Mouse (Mus musculus): ENCODE results near the gene Rab13.
A peak's percentile ranks its signal among the peaks of the same experiment; 100 is the strongest.

Gene Rab13

DNA sequence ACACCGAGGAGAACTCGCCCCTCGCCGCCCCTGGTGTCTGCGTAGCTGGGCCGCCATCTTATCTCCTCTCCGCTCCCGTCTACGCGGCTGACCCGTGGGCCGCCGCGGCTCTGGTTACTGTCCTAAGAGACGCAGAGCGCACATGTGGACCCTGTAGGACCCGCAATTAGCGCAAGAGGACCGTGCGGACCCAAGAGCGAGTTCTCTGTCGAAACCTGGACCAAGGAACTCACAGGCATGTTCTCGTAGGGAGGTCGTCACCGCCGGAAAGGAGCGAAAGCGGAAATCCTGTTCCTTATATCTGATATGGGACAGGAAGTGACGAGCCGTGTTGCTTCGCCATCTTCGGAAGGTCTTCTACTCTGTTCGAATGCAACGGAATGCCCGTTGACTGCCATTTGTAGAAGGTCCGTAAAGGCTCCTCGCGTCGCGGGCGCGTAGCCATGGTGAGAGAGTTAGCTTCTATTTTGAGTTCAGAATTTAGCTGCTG, at the start of gene Rab13, which contains the start of gene Rps27:
Rab13 (plus strand) TSS at position 319 of the 490 bp plus-strand sequence.
Rps27 (minus strand) TSS at position 275 of the 490 bp plus-strand sequence.
- DNase-seq (ENCODE audit: low read depth, low spot score) = peak; percentile 97

- no peak for DNase-seq (ENCODE audit: low read depth, low spot score)
Measured at GRCm38 (mm10) chr3:90179566-90179965, 33.9 kb upstream of the Rab13 start.

GRCm38 (mm10) chr3:90183581-90183980, 29.9 kb upstream of the Rab13 start:
- DNase-seq (ENCODE audit: low read depth, low spot score) = no peak

DNA sequence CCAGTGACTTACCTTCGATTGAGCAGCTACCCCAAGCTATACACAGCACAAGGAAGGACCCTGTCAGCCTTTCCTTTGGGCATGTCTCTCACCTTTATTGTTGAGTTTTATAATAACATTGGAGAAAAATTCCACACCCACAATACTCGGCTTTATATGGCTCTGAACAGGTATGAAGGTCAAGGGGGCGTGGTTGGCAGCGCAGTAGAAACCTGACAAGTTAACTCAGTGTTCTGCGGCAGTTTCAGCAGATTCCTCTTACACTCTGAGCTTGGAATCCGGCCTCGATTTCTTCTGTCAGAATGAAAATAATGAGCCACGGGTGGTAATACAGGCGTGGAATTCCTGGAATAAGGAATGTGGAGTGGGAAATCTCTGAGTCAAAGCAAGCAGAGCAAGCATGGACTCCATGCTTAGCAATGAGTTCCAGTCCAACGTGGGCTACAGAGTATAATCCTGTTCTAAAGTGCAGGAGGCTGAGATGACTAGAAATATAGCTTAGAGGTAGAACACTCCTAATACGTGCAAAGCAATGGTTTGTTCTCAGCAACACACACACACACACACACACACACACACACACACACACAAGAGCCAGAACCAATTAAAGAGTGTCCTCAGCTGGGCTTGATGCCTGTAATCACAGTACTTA, 22.5 kb upstream of the Rab13 start:
- DNase-seq (ENCODE audit: low read depth, low spot score) = peak; percentile 40

DNA sequence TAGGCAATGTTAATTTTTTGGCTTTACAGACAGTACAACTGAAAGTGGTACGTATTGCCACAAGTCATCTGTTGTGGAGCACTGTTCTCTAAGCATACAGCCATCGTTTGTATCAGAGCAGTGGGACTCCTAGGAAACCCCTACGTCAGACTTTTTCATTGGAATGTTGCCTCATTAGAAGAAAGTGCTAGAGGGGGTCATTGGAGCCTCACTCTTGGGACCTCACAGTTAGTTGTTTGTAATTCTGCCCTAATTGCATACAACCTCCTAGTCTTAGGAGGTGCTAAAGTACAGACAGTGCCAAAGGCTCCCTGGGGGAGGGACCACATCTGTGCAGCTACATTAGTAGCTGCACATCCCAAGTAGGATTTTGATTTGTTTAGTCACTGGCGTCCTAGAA, 18.7 kb upstream of the Rab13 start:
- no peak for DNase-seq (ENCODE audit: low read depth, low spot score)

GRCm38 (mm10) chr3:90195644-90196043, 17.9 kb upstream of the Rab13 start:
- no peak for DNase-seq (ENCODE audit: low read depth, low spot score)

- no peak for DNase-seq (ENCODE audit: low read depth, low spot score)
Measured at GRCm38 (mm10) chr3:90197548-90197947, 15.9 kb upstream of the Rab13 start.

- DNase-seq (ENCODE audit: low read depth, low spot score) = no peak
Measured at GRCm38 (mm10) chr3:90202884-90203283, 10.6 kb upstream of the Rab13 start.

- no peak for DNase-seq (ENCODE audit: low read depth, low spot score)
Measured at GRCm38 (mm10) chr3:90203619-90204018, 9.9 kb upstream of the Rab13 start.

DNA sequence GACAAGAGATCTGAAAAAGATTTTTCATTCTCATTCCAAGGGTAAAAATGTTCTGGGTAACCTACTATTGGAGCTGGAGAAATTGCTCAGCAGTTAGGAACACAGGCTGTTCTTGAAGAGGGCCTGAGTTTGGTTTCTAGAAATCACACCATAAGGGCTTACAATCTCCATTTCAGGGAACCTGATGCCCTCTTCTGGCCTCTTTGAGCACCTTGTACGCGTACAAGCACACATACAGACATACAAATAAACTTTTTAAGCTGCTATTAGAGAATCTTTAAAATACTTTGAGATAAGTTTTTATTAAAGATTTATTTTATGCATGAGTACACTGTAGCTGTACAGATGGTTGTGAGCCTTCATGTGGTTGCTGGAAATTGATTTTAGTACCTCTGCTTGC, 8.9 kb upstream of the Rab13 start:
- DNase-seq (ENCODE audit: low read depth, low spot score) = no peak

DNA sequence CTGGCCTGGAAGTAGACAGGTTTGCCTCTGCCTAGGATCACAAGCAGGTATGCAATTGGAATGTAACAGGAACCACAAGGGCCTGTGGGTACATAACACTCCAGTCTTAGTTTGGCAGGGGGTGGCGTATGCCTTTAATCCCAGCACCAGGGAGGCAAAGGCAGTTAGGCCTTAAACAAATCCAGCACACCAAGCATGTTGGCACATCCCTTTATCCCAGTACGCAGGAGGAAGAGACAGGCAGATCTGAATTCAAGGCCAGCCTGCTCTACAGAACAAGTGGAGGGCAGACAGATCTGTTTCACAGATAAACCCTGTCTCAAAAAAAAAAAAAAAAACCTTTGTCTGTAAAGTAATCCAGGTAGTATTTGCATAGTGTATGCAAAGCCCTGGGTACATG, 4.8 kb upstream of the Rab13 start:
- peak; percentile 48 for DNase-seq (ENCODE audit: low read depth, low spot score)

DNA sequence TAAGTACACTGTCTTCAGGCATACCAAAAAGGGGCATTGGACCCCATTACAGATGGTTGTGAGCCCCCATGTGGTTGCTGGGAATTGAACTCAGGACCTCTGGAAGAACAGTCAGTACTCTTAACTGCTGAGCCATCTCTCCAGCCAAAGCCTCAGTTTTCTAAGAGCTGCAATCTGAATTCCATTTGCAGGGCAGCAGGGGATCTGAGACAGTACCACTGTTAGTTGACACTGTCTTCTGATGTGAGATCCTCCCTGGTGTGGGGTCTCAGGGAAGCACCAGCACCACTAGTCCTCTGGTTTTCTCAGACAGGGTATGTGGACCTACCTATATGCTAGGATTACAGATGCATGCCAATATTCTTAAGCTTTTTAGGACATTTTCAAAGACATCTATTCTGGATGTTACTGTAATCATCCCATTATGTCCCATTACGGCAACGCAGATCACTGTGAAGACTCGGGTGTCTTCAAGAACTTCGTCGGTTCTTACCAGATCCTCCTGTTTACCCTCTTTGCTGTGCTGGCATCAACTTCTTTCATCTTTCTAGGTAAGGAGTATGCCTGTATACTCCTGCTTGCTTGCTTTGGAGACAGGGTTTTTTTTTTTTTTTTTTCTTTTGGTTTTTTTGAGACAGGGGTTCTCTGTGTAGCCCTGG, 3.5 kb upstream of the Rab13 start:
- peak; percentile 48 for DNase-seq (ENCODE audit: low read depth, low spot score)

- peak; percentile 40 for DNase-seq (ENCODE audit: low read depth, low spot score)
Measured at GRCm38 (mm10) chr3:90211475-90212398, 1.8 kb upstream of the Rab13 start.

GRCm38 (mm10) chr3:90212723-90213122, 772 bp upstream of the Rab13 start:
- no peak for DNase-seq (ENCODE audit: low read depth, low spot score)

GRCm38 (mm10) chr3:90213956-90214684, 625 bp downstream of the Rab13 start:
- DNase-seq (ENCODE audit: low read depth, low spot score) = peak; percentile 42

DNA sequence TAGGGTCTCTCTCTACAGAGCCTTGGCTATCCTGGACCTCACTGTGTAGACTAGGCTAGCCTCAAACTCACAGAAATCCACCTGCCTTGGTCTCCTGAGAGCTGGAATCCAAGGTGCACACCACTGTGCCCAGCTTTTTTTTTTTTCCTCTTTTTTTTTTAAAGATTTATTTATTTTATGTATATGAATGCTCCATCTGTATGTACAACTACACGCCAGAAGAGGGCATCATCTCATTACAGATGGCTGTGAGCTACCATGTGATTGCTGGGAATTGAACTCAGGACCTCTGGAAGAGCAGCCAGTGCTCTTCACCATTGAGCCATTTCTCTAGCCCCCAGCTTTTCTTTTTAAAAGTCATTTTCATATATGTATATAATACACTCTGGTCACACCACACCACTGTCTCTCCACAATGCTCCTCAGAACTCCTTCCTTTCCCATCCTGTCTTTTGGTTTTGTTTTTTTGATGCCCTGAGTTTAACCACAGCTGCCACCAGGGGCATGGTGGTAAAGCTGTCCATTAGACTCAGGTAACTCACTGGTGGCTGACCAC, 2.4 kb downstream of the Rab13 start:
- DNase-seq (ENCODE audit: low read depth, low spot score) = no peak

DNA sequence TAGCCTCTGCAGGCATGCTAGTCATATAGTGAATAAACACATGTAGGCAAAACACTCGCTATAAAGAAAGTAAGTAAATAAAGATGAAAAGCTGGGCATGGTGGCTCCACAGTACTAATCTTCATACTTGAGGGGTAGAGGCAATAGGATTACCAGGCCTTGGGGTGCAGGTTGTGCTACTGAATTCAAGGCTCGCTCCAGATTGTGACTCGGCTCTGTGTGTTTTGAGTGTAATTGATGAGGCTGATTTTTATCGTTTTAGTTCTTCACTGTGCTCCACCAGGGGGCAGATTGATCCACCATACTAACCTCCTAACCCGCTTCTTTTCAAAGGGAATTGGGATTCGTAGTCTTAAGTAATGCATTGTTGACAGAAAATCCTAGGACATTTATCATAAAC, 6.6 kb downstream of the Rab13 start:
- DNase-seq (ENCODE audit: low read depth, low spot score) = peak; percentile 77

- DNase-seq (ENCODE audit: low read depth, low spot score) = peak; percentile 71
Measured at GRCm38 (mm10) chr3:90220531-90220951, 7.0 kb downstream of the Rab13 start.

GRCm38 (mm10) chr3:90221123-90221522, 7.6 kb downstream of the Rab13 start:
- no peak for DNase-seq (ENCODE audit: low read depth, low spot score)

DNA sequence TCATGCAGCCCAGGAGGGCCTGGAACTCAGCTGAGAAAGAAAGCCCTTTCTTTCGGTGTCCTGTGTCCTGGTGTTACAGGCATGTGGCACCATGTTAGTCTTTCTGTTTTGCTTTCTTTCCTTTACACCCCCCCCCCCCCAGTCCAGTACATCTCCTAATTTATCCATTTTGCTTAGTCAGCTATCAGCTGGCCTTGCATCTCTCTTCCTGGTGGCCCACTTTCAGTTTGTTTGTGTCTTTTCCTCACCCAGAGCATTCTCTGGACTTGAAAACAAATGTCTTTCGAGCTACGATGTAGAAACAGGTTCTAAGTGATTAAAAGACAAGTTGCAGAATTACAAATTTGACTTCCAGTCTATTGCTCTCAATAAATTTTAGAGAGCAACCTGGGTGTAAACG, 9.0 kb downstream of the Rab13 start:
- DNase-seq (ENCODE audit: low read depth, low spot score) = no peak

DNA sequence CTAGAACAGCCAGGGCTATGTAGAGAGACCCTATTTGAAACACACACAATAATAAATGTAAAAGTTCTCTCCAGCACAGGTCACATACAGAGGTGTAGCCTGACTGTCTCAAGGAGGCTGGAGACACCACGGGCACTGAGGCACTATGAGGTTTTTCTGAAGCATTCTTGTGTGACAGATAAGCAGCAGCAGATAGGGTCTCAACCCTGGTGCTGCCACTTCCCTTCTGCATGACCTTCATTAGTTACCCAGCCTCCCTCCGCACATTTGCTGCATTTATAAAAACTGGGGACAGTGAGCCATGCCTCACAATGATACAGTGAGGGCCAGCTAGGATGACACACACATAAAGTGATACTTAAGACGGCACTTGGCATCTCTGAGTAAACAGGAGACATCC, 9.4 kb downstream of the Rab13 start:
- DNase-seq (ENCODE audit: low read depth, low spot score) = no peak
